Mouse (Mus musculus) frontal cortex, adult 2 months (tissue): ENCODE data around the gene Ank2. TPM values are rescaled to one million over a fixed set of nuclear protein-coding genes. Genes with fewer than 3 reads are reported as not detected.
A peak's percentile ranks its signal among the peaks of the same experiment; 100 is the strongest.

Experiments
- DNase-seq, 2 experiments: peaks; one replicate each; pipeline ENCODE4 v3.0.0; 2022; ENCODE audit warnings: low spot score in 1 of 2; ENCODE audit errors: extremely low spot score in 1 of 2
- polyA plus RNA-seq: library from polyadenylated mRNA; depleted of rRNA; stranded (reverse); fragments of >200 nt; gene quantifications from 2 replicates; pipeline ENCODE4 v1.2.3, GENCODE M21; 2012

Ank2 gene
- polyA plus RNA-seq, 1 experiment, result 402 TPM

- DNase-seq, result peak in 1 of 2 experiments; percentile 57
Measured at GRCm38 (mm10) chr3:127137508-127137907, 361.6 kb downstream of the Ank2 start.

- no peak for DNase-seq
Measured at GRCm38 (mm10) chr3:127134062-127134461, 365.1 kb downstream of the Ank2 start.

GRCm38 (mm10) chr3:127131048-127131447, 368.1 kb downstream of the Ank2 start:
- no peak for DNase-seq

- DNase-seq, result no peak
Measured at GRCm38 (mm10) chr3:127130167-127130770, 368.9 kb downstream of the Ank2 start.

- DNase-seq, result no peak
Measured at GRCm38 (mm10) chr3:127129750-127130149, 369.4 kb downstream of the Ank2 start.

GRCm38 (mm10) chr3:127127611-127128010, 371.5 kb downstream of the Ank2 start:
- DNase-seq, result no peak

GRCm38 (mm10) chr3:127126220-127126619, 372.9 kb downstream of the Ank2 start:
- DNase-seq, result no peak

GRCm38 (mm10) chr3:127124375-127124993, 374.7 kb downstream of the Ank2 start:
- no peak for DNase-seq

- no peak for DNase-seq
Measured at GRCm38 (mm10) chr3:127123376-127123775, 375.8 kb downstream of the Ank2 start.

- no peak for DNase-seq
Measured at GRCm38 (mm10) chr3:127118777-127119176, 380.4 kb downstream of the Ank2 start.

GRCm38 (mm10) chr3:127116226-127116625, 382.9 kb downstream of the Ank2 start:
- DNase-seq, result no peak

GRCm38 (mm10) chr3:127113238-127113637, 385.9 kb downstream of the Ank2 start:
- no peak for DNase-seq

- DNase-seq, result no peak
Measured at GRCm38 (mm10) chr3:127109413-127109812, 389.7 kb downstream of the Ank2 start.

GRCm38 (mm10) chr3:127108481-127108880, 390.7 kb downstream of the Ank2 start:
- no peak for DNase-seq

GRCm38 (mm10) chr3:127107281-127107680, 391.9 kb downstream of the Ank2 start:
- DNase-seq, result peak in 1 of 2 experiments; percentile 44

- no peak for DNase-seq
Measured at GRCm38 (mm10) chr3:127101326-127101725, 397.8 kb downstream of the Ank2 start.

- DNase-seq, result no peak
Measured at GRCm38 (mm10) chr3:127097745-127098144, 401.4 kb downstream of the Ank2 start.

- DNase-seq, result no peak
Measured at GRCm38 (mm10) chr3:127097106-127097505, 402.0 kb downstream of the Ank2 start.

GRCm38 (mm10) chr3:127093631-127094030, 405.5 kb downstream of the Ank2 start:
- DNase-seq, result peak; percentile 40 to 68

- DNase-seq, result no peak
Measured at GRCm38 (mm10) chr3:127087574-127087973, 411.6 kb downstream of the Ank2 start.

- no peak for DNase-seq
Measured at GRCm38 (mm10) chr3:127086834-127087506, 412.2 kb downstream of the Ank2 start.

GRCm38 (mm10) chr3:127077369-127077768, 421.8 kb downstream of the Ank2 start:
- DNase-seq, result no peak
